Mouse (Mus musculus): ENCODE measurements around the gene Prrx1.

Prrx1 gene

DNA sequence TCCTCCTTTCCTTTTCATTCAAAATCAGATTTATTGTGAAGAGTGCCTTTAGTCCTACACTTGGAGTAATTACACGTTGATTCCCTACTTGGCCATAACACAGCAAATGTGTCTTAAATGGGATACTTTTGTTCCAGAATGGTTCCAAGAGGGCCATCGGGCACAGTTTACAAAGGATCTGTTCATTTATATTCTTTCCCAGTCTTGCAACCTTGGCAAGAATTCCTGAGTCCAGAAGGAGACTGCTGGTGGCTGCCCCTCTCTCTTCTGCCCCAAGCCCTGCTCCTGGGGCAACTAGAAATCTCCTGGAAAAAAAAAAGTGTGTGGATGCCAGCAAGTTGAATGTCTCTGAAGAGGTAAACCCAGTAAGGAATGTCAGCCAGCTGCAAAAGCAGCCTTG is 56.2 kb downstream of the Prrx1 start:
- DNase-seq (ENCODE audit: low spot score): no peak

DNA sequence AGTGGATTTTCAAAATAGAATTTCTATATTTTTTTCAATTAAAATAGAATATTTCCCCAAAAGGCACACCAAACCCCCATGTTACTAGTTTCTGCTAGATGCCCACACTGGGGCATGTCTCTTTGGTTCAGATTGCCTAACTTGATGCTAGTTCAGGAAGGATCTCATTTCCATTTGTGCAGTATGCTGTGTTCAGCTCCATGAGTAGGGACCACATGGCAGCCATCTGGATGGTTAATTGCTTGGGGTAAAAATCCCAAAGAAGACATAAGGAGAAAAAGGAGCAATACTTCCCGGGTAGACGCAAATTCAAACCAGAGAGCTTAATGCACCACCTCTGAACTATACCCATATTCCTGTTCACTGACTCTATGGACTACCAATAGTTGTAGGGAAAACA is 57.6 kb downstream of the Prrx1 start:
- no peak for DNase-seq (ENCODE audit: low spot score)

DNA sequence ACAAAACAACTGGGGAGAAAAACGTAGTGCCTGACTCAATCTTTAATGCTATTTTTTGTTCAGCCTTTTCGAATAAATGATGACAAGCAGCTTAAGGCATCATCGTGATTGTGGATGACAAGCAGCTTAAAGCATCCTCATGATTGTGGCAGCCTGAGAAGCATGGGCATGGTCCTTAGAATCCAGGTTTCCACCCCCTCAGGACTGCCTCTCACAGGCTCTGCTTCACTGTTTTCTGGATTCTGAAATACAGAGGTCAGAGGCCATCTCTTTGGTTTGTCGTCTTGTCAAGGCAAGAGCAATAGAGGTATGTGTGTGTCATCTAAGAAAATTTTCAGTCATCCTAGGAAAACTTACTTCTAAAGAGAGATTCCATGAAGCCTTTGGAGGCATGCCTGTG is 60.7 kb downstream of the Prrx1 start:
- DNase-seq (ENCODE audit: low spot score): no peak

DNA sequence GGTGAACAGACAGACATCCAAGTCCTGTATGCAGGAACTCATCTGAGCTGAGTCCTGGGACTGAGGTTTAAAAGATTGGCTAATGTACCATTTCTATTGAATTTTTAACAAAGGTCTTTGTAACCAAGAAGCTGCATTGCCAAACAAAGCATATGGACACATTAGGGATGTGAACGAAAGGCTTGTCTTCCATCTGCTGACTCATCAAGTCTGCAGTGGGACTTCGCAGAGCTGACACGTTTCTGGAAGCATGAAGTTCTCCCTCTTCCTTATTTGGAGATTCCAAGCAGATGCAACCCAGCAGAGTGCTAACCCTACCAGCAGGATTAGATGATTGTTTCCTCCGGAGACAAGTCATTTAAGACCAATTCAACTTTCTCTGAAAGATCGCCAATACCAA is 61.2 kb downstream of the Prrx1 start:
- DNase-seq (ENCODE audit: low spot score): no peak

DNA sequence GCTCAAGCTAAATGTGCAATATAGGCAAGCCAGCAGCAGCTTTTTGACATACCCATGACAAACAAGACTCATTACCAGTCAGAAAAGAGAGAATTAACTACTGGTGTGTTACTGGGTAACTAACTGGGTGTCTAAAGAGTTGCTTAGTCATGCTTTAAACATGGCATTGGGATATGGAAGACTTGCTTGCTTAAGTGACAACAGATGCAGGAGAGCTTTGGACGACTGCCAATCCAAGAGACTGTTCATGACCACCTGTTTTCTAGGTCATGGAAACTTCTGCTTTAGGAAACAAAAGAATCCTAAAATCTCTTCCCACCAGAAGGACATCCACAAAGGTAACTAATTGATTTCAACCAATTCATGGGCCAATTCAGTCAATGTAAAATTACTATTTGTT is 61.7 kb downstream of the Prrx1 start:
- no peak for DNase-seq (ENCODE audit: low spot score)

DNA sequence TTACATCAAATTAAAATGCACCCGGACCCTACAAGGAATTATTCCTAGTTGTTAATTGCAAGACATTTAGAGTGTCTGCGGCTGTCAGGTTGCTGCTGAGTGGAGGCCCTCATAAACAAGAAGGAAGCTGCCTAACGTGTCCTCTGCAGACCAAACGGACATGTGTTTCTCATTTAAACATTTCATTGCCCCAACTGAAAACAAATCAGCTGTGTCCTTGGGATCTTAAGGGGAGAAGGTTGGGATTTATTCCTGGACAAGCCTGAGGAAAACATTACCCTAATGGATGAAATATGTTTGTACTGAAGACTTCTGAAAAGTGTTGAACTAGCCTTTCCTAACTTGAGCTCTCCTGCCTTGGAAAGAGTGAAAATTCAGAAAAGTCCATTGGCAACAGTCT is 74.6 kb downstream of the Prrx1 start:
- DNase-seq (ENCODE audit: low spot score): no peak

DNA sequence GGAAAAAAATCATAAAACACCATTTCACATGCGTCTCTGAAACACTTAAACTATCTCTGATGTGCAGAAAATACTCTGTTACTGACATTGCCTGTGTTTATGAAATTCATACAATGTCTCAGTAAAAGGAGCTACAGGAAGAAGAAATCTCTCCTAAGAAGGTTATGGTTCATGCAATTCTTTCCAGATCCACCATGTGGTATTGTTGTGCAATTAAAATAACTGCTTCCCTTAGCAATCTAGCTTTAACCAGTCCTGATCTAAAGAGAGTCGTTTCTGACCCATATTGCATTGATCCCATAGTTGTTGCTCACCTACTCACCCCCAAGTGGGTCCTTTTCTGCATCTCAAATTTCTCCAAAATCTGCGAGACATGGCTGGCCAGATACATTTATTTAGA is 82.3 kb downstream of the Prrx1 start:
- no peak for DNase-seq (ENCODE audit: low spot score)

DNA sequence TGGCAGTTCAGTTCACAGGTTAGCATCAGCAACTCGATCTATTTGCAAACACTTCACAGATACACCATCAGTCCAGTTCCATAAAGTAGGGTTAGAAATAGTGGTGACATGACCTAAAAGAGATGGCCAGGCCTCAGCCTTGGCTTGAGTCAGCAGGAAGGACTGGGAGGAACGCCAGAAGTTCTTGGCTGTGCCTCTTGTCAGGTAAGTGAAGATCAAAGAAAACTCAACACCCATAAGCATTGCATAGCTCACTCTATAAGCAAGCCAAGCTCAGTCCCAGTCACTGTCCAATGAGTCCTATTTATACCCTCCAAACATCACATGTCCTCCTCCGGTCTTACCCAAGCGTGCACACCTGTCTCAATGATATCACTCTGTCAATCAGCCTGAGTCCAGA is 87.2 kb downstream of the Prrx1 start:
- no peak for DNase-seq (ENCODE audit: low spot score)

DNA sequence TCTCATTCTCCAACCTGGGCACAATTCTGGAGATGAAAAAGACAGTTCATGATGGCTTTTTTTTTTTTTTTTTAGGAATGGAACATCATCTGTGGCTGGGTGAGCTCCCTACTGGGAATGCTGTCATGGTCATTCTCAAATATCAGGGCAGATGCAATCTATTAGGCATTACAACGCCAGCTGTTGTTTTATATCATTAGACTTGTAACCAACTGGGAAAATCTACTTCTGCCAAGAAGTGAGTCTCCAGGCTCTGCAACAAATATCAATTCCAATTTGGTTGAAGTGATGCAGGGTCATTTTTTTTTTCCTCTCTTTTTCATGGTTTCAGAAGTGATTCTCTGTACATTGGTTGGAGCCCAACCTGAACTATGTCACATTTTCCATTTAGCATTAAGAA is 91.7 kb downstream of the Prrx1 start:
- DNase-seq (ENCODE audit: low spot score): no peak

DNA sequence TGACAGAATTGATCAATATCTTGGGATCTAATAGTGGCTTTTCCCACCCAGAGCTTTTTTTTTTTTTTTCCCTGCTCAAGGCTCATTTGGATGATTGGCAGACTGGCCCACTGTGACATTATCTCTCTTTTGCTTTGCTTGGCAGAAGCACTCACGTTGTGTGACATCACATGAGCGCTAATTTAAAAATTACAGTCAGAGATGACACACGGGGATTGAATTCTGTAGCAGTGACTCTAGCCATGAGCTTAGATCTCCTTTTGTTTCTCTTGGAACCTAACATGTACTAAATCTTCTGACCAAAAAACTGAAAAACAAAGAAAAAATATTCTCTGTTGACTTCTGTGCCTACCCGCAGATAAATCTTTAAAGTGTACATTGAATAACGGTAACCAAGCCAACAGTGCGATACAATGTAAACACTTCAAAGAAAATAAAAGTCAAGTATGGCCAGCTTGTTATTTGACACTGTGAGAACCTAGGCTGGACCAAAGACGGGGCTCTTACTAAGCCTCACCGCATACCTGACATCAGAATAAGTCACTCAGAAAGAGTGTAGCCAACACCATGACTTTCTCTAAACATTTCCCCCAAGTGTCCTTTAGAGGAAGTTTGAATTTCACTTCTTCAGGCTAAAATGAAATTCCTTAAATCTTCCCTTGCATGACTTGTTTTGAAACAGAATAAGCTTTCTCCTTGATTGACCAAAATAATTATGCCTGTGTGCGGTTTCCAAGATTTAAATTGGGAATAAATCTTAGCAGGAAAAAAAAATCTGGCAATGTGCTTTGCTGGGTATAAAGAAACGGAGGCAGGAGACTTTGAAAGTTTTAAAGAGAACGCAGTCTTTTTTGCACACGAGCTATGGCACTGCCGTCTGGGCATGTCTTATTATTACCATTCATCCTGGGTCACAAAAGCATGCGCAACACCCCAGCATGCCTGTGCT is 104.3 kb downstream of the Prrx1 start:
- DNase-seq (ENCODE audit: low spot score): no peak

DNA sequence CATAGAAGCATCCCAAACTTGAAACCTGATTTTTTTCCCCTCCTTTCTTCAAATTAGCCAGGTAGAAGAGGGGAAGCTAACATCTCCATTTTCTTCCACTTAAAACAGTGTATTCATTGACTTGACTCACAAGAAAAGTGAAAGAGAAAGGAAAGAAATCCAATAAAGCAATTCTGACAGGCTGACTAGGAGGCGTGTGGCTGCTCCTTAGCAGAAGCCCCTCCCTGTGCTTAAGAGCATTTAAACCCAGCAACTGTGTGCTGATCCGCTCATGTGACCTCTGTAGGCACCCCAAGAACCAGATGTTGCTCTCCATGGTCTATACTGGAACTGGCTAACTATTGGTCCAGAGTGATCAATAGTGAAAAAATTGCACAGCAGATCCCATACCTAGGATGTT is 114.7 kb downstream of the Prrx1 start:
- DNase-seq (ENCODE audit: low spot score): no peak

DNA sequence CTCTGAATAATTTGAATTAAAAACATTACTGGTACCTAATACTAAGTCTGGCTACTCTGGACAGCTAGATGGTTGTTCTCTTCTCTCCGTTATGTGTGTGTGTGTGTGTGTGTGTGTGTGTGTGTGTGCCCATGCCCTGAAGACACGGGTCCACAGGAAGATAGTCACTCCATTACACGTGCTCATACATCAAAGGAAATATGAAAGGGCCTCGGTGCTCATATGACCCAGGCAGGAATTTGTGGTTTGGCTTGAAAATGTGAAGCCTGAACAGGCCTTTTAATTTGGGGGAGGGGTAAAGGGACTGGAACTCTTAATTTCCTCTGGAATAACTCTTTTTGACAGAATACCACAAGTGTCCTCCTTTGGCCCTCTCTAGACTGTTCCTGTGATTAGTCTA is 115.5 kb downstream of the Prrx1 start:
- no peak for DNase-seq (ENCODE audit: low spot score)

Measured in testis, postnatal 10 days (tissue).